Mouse (Mus musculus): ENCODE results near the gene Gtdc1.

DNA sequence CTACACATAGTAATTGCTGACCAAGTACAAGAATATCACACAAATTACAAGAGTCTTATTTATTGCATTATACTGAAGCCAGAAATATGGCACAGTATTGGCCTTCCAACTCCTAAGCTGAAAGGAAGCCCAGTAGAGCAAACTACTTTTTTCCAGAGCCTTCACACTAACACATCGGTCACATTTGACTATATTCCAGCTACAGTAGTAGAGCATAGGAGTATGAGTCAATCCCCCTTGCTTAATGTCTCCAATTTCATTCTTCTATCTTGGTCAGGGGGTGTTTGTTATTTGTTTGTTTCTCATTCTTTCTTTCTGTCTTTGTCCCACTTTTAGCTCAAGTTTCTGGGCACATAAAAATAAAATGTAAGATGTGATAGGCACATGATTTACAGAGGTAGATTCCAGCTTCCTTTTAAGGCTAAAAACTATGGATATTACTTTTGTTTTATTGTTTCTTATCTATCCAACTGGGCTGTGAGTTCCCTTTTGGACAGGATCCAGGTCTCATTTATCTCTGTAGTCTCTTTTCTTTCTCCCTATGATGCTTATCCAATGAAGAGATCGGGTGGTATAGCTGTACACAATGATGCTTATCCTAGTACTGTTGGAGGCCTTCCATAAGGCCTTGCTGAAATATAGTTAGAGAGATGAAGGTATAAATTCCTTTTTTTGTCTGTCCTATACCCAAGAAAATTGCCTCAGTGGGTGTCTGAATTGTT lies 38.5 kb upstream of the Gtdc1 start:
- TF ChIP-seq EP300 (IDR thresholded peaks at IDR 0.05; ENCODE audit: insufficient read depth, low read depth, low read length) (no peak), CTCF (IDR thresholded peaks at IDR 0.05; ENCODE audit: low read depth, low read length) (no peak), POLR2A (IDR thresholded peaks at IDR 0.05; ENCODE audit: insufficient read depth, low read length) (no peak)

Data from ES-Bruce4 (cell line).